Mouse (Mus musculus): ENCODE results near the gene V1ra8.
"Not testable (repeated sequence)": the region's sequence is repeated elsewhere in the genome, so short reads cannot be mapped to it uniquely, and the experiment has no call there.

V1ra8 gene

DNA sequence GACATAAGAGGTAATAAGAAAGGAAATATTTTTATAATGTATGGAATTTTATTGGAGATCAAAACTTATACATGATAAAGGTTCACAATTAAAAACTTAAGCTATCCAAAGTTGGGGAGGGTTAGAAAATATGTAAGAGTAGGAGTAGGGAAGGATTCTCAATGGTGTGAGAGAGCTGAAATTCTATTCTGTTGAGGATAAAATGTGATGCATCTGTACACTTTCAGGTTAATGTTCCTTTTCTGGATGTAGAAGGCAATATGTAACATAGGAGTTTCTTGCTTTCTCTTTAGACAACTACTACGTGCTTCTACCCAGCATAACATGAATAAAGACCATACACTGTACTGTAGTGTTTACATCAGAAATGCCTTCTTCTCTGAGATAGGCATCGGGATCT is at the start of gene V1ra8:
TSS of gene V1ra8 (plus strand) at position 301 of the 400 bp plus-strand sequence.
- DNase-seq (ENCODE audit: low spot score), result not testable (repeated sequence)

DNA sequence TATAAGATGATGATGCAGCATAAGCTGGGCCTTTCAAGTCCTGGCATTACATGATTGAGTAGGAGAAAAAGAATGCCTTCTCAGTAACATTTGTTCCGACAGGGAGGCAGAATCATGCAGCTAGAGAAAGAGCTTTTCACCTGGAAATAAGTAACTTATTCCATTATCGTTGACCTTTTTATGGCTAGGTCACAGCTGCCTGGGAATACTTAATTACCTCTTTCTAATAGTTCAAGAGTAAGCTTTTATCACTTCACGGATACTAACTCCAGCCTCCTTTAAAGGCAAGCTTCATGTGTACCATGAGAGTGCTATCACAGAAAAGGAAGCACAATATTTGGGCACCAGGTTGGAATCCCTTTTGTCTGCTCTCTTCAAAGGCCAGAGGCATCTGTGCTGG is 42.5 kb upstream of the V1ra8 start:
- DNase-seq (ENCODE audit: low spot score), result no peak

DNA sequence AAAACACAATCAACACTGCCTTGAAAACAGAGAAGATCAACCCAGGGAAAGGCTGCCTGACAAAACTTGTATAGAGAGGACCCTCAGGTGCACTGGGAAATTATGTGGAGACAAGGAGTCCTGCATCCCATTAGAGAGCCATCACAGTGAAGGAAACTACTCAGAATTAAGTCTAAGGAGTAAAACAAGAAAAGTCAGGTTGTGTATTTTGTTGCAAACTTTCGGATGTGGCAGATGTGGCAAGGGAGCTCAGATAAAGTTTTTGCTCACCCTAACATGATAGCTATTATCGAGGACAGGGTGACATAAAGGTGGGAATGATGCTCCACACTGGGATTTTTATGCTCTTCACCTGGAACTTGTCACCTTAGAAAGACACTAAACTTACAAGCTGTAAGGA is 28.1 kb upstream of the V1ra8 start, which contains the start of gene Vmn1r52:
TSS of gene Vmn1r52 (plus strand) at position 301 of the 400 bp plus-strand sequence.
- no peak for DNase-seq (ENCODE audit: low spot score)

DNA sequence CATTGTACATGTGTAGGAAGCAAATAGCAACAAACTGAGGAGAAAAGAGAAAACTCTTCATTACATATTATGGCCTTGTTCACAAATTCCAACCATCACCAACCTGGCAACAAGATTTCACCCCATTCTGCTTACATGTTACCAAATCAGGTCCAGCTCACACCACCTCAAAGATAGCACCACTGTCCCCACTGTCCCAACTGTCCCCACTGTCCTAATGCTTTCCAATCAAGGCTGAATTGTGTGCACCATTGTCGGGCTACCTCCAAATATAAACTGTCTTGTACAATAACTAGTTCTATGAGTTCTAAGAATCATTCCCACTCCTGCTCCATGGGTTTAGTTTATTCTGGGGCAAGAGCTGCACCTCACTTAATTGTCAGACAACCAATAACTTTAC is 21.7 kb downstream of the V1ra8 start, which contains the start of gene Vmn1r53:
TSS of gene Vmn1r53 (minus strand) at position 101 of the 400 bp plus-strand sequence.
- no peak for DNase-seq (ENCODE audit: low spot score)

DNA sequence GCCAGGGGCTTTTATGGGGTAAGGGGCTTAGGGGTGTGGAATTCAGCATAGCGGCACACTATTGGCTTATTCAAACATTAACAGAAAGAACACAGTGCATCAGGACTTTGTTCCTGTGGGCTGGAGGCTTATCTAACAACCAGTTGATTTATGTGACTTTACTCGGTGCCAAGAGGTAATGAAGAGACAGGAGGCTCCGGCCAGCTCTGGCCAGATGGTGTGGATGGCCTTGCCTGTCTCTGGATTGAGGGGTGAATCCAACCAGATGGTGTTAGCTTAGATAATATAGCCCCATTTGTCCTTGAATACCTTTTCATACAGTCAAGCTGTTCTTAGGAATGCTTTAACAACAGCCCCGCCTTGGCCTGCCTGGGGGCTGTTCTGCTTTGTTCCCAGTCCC is 29.5 kb downstream of the V1ra8 start:
- not testable (repeated sequence) for DNase-seq (ENCODE audit: low spot score)

DNA sequence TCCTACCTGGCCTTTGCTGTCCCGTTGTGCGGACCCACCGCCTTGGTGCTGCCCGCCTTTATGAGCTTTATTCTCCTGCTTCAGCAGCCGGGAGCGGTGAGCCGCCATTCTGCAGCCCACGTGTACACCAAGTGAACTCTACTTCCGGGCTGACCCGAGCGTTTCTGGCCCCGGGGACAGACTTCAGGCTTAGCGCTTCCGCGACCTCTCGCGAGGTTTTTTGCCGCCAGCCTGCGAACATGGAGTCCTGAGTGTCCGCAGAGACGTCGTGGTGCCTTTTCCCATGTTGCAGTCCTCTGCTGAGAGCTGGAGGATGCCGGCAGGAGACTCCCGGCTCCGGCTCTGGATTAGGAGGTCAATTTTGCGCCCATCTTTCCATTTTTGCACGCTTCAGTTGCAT is 30.1 kb downstream of the V1ra8 start:
- DNase-seq (ENCODE audit: low spot score), result no peak

DNA sequence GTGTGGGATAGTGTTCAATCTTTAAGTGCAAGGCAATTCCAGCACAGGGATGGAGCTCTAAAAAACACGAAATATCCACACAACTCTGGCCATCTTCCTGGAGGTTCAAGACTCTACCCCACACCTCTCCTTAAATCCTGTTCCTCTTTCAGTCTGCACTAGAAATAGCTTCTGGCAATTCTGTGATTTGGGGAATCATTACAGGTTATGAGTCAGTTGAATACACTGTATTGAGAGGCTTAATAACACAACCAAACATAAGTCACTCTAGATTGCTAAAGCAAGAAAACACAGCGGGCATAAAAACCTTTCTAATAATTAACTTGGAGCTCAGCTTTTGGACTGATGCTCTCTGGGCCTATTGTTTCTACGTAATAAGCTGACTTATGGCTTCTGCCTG is 41.4 kb downstream of the V1ra8 start:
- no peak for DNase-seq (ENCODE audit: low spot score)

DNA sequence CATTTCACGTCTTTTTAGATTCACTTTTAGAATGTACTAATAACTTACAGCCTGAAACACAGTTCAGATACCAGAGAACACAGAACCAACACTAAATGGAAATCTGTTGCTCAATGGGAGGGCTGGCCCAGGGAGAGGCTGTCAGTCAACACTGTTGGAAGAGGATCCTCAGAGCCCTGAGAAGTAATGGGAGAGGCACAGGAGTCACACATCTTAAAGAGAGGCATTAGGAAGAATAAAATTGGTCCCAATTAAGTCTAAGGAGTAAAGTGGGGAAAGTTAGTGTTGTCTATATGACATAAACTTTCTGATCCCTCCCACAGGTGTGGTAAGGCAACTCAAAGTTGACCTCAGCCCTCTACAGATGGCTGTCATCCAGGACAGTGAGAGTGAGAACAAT is 43.4 kb downstream of the V1ra8 start, which contains the start of gene Vmn1r54:
TSS of gene Vmn1r54 (plus strand) at position 301 of the 400 bp plus-strand sequence.
- no peak for DNase-seq (ENCODE audit: low spot score)
